Mouse (Mus musculus) common myeloid progenitor, adult 5-6 weeks (primary cell): ENCODE results near the gene Ugt1a7c. TPM values are rescaled to one million over a fixed set of nuclear protein-coding genes. Genes with fewer than 3 reads are reported as not detected.

ENCODE experiments used
- ATAC-seq: replicated peaks from 2 replicates; pipeline ENCODE4 v1.8.0; 2016; ENCODE audit warnings: low read depth, mild to moderate bottlenecking, moderate TSS enrichment, inconsistent platforms; ENCODE audit not compliant: poor library complexity, severe bottlenecking
- total RNA-seq: library from RNA; stranded (forward); fragments of 200-1000, 187-1606 nt; gene quantifications from 2 replicates; pipeline ENCODE4 v1.2.3, GENCODE M21; 2017

Ugt1a7c gene
- total RNA-seq, 1 experiment from 2014 or later: 22.1 TPM

DNA sequence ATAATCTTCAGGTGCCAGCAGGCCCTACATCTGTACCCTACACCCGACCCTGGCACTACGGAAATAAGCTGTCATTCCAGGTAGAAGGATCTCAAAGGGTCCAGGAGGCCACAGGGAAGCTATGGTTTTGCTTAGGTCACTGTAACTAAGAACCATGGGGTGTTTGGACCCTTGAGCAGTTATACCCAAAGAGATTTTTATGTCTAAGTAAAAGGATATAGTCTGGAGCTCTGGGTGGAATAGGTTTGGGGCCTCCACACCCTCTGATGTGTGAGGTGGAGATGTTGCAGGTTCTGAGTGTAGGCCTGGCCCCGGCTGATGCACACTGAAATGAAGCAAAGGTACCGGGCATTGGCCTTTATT lies 139.4 kb downstream of the Ugt1a7c start:
- ATAC-seq: no peak

DNA sequence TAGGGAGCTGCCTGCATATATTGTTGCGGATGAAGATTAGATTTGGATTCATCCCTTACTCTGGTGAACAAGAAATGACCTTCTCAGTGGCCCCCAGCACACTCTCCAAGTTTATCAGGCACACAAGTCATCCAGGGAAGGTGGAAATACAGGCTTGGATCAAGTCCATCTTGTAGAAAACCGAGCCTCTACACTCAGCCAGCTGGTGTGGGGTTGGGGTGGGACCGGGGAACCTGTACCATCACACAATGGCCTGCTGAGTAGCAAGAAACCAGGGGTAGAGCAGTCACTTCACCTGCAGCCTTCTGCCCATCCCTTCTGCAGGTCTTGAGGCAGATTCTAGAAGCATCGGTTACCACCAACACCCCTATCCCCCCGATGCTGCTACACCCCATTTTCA lies 139.8 kb downstream of the Ugt1a7c start:
- no peak for ATAC-seq

DNA sequence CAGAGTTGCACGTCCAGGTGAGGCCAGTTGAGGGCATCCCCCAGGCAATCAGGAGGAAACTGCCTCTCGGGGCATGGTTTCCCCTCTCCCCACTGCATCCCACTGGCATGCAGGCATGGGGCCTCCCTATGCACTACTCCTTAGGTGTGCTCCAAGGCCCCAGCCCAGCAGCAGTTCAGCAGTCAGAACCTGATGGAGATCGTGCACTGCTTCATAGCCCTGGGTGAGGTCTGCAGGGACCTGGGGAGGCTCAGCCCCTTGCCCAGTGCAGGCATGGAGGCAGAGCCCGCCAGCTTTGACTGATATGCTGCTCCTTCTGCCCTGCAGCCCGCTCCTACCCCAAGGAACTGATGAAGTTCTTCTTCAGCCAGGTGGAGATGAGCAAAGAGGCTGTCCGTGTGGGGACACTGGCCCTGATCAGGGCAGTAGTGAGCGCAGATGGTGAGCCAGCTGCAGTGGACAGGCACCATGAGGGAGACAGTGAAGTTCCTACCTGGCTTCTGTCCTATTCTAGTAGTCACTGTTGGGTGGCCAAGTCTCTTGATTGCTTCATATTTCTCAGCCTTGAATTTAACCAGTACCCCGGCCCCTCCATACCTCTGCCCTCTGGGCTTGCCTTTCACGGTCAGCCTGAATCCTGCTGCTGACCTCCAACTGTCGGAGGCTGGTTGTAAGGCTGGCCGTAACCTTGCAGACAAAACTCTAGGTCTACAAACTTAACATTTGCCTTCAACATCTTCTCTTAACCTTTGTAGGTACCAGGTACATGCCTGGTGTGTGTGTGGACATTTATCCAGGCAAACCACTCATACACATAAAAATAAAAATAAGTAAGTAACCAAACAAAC lies 140.4 kb downstream of the Ugt1a7c start:
- no peak for ATAC-seq

DNA sequence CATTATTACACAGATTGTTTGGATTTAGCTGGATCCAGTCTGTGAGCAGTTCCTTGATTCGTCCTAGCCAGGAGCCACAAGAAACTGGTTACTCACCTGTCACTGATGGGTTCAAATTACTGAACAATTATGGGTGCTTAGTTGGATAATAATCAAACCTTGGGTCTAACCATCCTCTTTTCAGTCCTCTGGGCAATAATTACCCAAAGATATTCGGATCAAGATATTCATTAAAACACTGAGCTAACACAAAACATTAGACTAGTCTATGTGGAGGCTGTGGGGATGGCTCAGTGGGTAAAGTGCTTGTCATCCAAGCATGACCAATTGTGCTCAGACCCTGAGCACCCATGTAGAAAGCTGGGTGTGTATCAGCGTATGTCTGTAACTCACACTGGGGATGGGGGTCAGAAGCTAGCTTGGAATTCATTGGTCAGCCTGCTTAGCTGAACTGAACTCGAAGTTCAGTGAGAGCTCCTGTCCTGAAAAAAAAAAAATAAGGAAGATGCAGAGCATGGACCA lies 141.1 kb downstream of the Ugt1a7c start:
- ATAC-seq: no peak

DNA sequence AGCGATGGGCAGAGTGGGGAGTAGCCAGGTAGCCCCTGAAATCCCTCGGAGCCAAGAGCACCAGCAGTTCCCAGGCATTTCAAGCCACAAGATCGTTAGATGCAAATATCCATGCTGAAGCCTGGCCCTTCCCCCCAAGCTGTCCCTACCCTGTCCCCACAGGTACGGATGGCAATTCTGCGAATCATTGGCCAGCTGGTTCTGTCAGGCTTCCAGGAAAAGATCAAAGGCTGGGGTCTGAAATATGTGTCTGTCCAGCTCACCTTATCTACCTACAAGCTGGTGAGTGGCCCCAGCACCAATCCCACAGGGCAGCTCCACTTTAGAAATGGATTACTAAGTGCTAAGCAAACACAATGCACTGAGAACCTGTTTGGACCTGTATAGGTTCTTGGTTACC lies 142.4 kb downstream of the Ugt1a7c start:
- ATAC-seq: no peak

DNA sequence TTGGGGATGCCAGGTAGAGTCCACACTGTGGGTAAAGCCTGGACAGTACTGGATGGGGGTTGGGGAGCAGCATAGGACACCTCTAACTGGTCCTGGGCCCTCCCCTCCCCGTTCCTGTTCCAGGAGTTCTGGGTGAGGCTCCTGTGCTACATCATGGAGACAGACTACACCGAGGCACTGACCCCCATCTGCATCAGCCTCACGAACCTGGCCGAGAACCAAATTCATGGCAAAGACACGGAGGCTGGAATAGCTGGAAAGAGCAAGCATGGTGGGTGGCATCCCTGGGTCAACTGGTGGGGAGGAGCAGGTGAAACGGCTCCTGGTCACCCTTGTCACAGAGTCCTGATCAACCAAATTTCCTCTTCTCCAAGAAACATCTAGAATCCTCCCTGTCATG lies 143.9 kb downstream of the Ugt1a7c start:
- no peak for ATAC-seq

DNA sequence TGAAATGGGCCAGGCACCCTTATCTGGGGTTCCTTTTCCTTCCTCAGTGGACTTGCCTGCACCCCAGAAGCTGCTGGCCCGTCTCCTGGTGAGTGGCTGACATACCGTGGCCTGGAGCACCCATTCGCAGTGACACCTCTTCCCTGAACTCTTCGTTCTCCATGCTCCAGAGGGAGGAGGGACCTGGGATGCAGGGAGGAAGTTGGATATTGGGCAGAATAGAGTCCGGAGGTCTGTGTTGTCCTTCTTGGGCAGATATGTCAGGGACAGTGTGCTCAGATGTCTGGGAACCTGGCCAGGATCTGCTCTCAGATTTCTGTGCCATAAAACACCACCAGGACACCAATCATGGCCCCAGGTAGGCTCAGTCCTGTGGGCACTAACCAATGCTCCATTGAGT lies 145.2 kb downstream of the Ugt1a7c start:
- ATAC-seq: no peak

DNA sequence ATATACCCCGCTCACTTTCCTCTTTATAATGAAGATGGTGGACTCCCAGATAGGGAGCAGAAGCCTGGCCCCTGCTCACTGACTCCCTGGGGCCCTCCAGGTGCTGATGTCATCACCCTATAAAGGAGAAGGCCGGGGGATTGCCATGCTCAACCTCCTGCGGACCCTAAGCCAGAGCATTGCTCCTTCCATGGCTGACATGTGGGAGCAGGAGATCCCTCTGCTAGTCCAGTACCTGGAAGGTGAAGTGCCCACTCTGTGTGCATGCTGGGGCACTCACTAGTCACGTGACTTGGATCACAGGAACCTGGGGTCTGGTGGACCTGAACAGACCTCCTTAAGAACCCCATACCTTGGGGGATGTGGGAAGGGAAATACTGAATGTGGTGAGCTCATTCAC lies 145.7 kb downstream of the Ugt1a7c start:
- no peak for ATAC-seq

DNA sequence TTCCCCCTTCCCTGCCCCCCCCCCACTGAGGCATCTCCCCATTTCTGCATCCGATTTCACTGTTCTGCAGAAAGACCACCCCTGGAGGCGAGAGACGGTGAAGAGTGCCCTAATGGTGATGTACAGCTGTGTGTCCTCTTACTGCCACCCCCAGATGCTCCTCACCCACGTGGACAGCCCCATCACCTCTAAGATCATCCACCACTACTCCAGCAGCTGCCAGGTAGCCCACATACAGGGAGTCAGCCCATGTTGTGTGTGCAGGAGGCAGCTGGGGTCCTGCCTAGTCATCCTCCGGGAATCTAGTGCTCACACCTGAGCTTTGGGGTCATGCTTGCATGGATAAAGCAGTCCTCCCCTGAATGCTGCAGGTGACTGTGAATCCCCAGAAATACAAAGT lies 149.0 kb downstream of the Ugt1a7c start:
- ATAC-seq: no peak

DNA sequence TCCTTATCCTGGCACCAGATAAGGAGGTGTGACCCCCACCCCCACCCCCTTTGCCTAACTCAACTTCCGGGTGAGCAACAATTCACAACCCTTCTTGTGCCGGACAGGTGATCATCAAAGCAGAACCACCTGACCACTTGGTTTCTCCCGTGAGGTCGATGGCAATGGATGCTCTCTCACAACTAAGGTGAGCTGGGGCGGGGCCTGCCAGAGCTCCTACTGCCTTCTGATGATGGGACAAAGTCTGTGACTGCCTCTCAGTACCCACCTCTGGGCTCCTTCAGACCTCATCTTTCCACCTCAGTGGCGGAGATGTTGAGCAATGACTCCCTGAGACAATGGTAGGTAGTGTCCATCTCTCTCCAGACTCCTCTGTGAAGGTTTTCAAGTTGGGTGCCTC lies 151.0 kb downstream of the Ugt1a7c start:
- no peak for ATAC-seq

DNA sequence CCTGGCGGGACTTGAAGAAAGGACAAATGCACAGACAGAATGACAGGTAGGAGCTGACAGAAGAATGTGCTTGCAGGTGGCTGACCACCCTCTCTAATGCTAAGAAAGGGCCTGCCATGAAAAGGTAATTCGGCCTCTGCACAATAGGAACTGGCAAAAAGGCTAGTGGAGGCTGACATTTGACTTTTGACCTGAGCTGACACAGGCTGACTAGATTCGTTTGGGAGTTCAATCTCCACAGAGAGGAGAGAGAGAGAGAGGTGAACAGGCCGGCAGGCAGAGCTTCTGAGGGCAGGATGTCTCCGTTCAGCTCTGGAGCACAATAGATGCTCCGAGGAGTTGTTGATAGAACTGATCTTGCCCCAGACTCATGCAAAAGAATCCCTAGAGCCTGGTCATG lies 151.5 kb downstream of the Ugt1a7c start:
- no peak for ATAC-seq

DNA sequence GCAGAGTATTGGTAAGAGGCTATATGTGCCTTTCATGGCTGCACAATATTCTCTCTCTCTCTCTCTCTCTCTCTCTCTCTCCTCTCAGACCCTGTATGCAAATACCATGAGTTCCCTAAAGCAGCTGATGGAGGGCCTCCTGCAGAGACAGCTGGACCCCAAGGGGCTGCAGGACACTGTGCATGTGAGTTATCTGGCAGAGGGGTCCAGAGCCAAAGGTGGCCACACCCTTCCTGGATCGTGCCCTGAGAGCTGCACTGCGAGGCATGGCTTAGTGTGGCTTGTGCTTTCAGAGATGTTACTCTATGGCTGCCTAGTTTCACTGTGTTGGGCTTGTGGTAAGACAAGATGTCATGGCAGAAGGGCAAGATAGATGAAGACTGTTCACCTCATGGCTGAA lies 152.8 kb downstream of the Ugt1a7c start:
- no peak for ATAC-seq

DNA sequence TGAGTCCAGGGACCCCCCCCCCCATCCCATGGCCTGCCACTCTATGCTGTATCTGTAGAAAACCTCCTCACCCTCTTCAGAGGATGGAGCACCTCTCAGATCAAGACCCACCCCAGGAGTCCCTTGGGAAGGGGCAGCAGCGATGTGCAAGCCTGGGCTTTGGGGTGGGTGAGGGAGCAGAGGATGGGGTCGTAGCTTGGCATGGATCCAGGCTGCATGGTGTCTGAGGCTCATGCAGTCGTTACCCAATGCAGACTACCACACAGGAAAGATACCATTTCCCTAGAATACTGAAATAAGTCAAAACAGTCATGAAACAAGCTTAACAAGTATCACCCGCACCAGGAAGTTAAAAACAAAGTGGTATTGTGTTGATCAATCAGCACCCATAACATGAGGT lies 153.8 kb downstream of the Ugt1a7c start:
- peak; percentile 10; the same call in 1 of the 2 replicates for ATAC-seq

DNA sequence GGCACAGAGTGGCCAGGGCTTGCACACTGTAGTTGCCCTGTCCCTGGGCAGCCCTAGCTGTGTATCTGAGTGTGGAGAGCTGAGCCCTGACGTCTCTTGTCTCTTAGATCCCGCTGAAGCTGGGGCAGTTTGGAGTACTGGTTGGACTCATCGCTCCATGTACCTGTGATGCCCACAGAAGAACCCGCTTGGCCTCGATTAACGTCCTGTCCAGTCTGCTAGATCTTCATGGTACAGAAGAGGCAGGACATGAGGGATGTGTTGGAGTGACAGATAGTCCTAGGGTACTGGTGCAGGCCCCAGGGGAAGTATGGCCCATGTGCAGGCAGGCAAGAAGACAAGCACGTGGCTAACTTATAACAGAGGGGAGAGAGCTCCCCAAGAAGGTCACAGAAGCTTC lies 154.7 kb downstream of the Ugt1a7c start:
- ATAC-seq: no peak

DNA sequence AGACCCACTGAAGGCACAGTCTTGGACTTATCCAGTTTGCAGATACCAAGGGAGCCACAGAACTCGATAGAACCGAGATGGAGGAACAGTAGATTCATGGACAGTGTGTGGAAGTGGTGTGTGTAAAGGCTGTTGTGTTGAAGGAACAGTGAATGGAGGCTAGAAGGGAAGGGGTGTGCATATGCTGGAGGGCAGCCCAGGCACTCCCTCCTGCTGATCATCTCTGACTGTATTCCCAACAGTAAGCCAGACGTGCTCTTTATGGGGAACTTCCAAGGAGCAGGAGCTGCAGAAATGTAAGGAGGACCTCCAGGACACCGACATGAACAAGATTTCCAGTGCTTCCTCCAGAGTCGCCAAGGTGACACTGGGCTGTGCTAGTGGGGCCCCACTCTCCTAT lies 155.2 kb downstream of the Ugt1a7c start:
- ATAC-seq: no peak

DNA sequence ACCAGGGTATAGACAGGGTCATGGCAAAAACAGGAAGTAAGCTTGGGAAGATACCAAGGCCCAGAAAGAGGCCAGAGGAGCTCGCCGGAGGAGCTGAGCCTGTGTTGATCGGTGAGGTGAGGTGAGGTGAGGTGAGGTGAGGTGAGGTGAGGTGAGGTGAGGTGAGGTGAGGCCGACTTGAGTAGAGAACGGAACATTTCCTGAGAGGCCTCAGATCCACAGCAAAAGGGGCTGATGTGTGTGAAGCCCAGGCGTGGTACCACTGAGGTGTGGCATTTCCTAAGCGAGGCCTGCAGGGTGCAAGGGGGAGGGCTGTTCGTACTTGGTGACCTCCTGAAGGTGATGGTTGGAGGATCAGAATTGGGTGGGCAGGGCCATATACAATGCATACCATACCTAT lies 158.2 kb downstream of the Ugt1a7c start:
- ATAC-seq: 0 out of 2 replicates have a peak, but pooled peaks have one; percentile 9

DNA sequence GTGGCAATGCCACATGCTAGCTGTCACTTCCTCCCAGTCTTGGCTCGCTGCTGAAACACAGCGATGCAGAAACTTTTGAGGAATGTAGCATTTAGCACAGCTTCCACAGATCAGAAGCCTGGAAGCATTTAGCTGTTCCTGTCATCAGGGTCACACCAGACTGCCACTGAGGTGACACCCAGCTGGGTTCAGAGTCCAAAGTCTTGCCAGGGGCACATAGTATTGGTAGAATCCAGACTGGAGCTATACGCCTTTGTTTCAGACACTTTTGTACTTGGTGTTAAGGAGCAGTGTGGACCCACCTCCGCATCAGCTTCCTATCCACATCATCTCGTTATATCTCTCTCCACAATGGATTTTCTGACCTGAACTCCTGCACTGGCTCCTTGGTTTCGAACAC lies 158.7 kb downstream of the Ugt1a7c start:
- ATAC-seq: no peak

DNA sequence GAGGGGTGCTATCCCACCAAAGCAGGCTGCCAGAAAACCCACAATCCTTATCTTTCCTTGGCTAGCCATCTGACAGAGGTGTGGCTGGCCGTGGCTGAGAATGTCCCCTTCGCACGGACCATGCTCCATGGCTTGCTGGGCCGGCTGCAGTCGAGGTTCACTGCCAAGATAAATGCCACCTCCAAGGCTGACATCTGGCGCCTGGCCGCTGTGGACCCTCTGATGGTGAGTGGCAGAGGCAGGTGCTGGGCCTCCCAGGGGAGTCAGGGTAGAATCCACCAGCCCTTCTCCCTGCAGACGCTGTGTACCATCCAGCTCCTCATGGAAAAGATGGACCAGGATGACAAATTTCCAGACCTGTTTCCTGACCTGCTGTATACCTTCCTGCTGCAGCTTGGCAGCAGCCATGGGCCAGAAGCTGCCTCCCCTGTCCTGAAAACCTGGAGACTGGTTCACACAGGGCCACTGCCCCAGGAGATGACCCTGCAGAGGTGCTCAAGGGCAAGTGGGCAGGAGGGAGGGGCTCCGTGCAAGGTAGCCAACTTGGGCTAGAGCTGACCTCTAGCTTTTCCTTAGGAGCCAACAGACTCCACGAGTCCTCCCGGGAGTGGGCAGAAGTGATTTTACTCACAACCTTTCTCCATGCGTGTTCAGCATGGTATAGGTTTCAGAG lies 160.1 kb downstream of the Ugt1a7c start:
- ATAC-seq: no peak

DNA sequence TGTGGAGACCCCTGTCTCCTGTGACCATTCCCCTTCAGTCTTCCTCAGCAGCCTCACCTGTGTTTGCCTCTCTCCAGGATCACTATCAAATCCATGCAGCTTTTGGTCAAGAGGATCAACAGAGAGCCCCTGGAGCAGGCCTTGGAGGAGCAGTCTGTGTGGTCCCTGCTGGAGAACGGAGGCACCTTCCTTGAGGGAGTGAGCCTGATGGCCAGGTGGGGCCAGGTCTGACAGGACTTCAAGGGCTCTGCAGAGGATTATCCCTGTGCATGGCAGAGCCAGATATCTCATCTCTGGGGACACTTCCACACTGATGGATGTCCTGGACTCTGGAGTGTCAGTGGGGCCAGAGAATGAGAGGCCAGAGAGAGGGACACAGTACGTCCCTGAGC lies 160.6 kb downstream of the Ugt1a7c start:
- no peak for ATAC-seq

DNA sequence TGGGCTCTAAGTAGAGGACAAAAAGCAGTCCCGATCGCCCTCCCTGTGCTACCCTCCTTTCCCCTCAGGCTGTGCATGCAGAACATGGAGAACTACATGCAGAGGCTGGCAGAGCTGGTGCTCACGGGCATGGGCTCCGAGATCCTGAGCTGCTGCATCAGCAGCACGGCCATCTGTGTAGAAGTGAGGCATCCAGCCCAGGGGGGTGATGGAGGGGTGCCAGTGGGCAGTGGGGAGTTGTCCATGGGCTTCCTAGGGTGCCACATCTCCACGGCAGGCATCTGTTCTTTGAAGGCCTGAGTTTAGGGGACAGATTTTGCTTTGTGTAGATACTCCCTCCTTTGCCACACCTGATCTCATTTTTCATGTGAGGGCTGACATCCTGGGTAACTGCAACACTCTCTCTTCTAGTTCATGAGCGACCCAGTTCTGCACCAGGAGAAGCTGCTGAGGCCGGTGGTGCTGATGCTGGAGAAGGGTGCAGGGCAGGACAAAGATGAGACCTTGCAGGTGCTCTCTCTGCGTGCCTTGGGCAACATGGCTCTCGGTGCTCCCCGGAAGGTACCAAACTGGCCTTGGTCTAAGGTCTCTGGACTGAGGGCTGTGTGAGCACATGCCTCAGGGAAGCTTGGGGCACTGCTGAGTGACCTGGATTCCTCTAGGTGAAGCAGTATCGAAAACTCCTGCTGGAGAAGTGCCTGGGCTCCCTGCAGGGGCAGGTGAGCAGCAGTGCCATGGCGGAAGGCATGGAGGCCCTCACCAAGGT lies 161.3 kb downstream of the Ugt1a7c start:
- no peak for ATAC-seq
